Mouse (Mus musculus) bone marrow, adult 2 months (tissue): ENCODE results near the gene 9630041A04Rik.

Experiments used
- CTCF ChIP-seq: fragments of 200-500 bp; IDR thresholded peaks from 2 replicates; pipeline ENCODE4 v1.5.1; 2011; ENCODE audit warnings: low read length, control low read depth; ENCODE audit not compliant: control insufficient read depth, insufficient read depth
- POLR2A ChIP-seq: fragments of 200-500 bp; IDR thresholded peaks from 2 replicates; pipeline ENCODE4 v1.6.1; 2011; ENCODE audit warnings: low read depth, mild to moderate bottlenecking, control low read depth, low read length, borderline replicate concordance; ENCODE audit not compliant: control insufficient read depth

GRCm38 (mm10) chr9:101940182-101940581 is 78.5 kb downstream of the 9630041A04Rik start:
- TF ChIP-seq CTCF (no peak), POLR2A (no peak)
